Mouse (Mus musculus) heart, postnatal 14 days (tissue): ENCODE results near the gene Lpar6. TPM values are rescaled to one million over a fixed set of nuclear protein-coding genes. Genes with fewer than 3 reads are reported as not detected.

Experiments
- DNase-seq, 2 experiments: peaks; one replicate each; pipeline ENCODE4 v3.0.0; 2021 to 2022
- intact Hi-C: fragments of 180-260 bp; cut with DNase I; formaldehyde crosslinking; loops from one replicate; pipeline ENCODE4 v1.15.1; 2025
- microRNA-seq, 2 experiments: library from miRNA; unstranded; fragments of <30 nt; microRNA quantifications; one replicate each; pipeline ENCODE4 v1.2.0; 2021 to 2022
- total RNA-seq, 2 experiments: library from RNA; stranded (reverse); gene quantifications; 2 replicates each; pipeline ENCODE4 v1.2.3; 2021

Gene Lpar6
- total RNA-seq, 2 experiments from 2014 or later, result 4.0 TPM

- DNase-seq, result no peak
- intact Hi-C loops, result no loop called here
Measured at GRCm38 (mm10) chr14:73253453-73254251, 16.0 kb downstream of the Lpar6 start.

DNA sequence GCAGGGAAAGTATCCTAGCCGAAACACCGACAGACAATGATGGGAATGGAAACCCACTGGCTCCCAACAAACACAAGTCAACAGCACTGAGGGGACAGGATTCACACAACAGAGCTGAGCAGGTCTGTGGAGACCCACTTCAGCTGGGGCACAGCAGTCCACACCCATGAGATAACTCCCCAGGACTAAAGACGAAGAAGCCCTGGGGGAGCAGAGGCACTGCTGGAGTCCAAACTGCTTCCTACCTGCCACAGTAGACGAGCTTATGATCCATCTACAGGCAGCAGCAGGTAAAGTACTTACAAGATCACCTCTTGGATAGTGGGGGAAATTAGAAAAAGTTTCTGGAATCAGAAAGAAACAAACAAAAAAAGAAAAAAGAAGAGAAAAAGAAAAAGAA, 16.7 kb downstream of the Lpar6 start:
- no peak for DNase-seq
- intact Hi-C loops, result no loop called here

- intact Hi-C loops, result loop anchor here (5.0 kb wide), 1 partner anchor 138 kb away; no protein-coding TSS in a partner anchor
- no peak for DNase-seq
Measured at GRCm38 (mm10) chr14:73255426-73255970, 17.8 kb downstream of the Lpar6 start.

DNA sequence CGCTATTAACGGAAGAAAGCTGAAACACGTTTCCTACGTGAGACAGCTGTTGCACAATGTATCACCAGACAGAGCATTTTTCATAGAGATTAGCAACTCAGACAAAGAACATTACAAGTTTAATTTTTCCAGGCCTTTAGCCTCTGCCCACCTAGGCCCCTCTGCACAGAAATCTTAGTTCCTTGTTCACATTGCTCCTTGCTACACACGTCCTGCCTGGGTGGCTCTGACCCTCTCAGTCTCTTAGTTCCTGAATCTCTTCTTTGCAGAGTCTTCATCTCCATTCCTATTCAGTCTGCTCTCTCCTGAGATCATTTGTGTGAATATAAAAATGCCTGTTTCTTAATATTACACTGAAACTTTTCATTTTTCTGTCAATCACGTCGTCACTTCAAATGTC, 19.7 kb downstream of the Lpar6 start:
- intact Hi-C loops, result loop anchor here (5.0 kb wide), 1 partner anchor 140 kb away; no protein-coding TSS in a partner anchor
- no peak for DNase-seq

DNA sequence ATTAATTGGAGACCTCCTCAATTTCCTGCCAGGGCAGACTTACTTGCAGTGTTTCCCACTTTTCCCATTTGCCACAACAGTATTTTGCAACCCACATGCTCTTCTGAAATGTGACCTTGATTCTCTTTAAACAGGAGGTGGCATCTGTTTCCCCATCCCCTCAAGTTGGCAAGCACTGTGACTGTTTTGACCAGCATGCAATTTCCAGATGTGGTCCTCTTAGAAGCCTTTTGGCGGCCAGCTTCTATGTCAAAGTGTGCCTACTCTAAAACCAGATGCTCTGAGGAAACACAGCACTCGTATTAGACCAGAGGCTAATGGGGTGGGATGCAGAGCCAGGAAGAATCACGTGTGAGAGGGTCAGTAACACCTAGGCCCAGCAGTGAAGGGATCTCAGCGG, 20.5 kb downstream of the Lpar6 start:
- intact Hi-C loops, result loop anchor here (5.0 kb wide), 1 partner anchor 141 kb away; no protein-coding TSS in a partner anchor
- no peak for DNase-seq

DNA sequence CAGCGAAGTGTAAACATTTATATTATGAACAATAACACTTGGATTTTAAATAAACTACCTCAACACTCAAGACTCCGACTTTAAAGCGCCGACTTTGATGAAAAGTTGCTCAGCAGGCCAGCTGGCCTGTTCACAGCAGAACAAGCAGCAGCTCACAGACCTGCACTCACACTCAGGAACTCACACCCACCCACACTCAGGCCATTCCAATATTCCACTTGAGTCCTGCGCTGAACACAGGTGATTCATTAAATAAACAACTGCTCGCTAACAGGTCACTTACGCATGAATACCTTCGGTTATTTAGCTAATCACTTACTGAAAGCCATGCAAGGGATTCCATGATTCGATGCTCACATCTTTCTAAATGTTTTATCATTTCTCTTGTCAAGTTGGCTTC, 24.5 kb downstream of the Lpar6 start:
- intact Hi-C loops, result no loop called here

GRCm38 (mm10) chr14:73266166-73266565, 28.5 kb downstream of the Lpar6 start:
- intact Hi-C loops, result no loop called here
- DNase-seq, result peak in 1 of 2 experiments; percentile 9

More for the DNA sequence above, 24.5 kb downstream of the Lpar6 start:
- DNase-seq, result no peak

DNA sequence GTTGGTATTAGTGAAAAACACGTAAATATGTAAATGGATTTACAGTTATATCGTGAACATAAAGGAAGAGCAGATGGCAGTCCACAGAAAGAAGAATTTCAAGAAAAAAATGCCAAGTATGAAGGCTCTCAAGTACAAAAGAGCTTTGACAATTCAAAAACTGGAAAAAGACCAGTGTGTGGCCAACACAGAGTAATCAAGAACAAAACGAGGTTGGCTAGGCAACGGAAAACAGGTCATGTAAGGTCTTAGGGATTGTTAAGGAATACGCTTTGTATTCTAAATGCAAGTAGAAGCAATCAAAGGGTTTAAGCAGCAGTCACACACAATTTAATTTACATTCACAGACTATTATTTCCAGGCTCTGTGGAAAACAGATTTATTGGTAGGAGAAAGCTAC, 34.1 kb downstream of the Lpar6 start:
- DNase-seq, result no peak
- intact Hi-C loops, result no loop called here

- no peak for DNase-seq
- intact Hi-C loops, result no loop called here
Measured at GRCm38 (mm10) chr14:73279096-73279495, 41.4 kb downstream of the Lpar6 start.

- intact Hi-C loops, result loop anchor here (2.0 kb wide), 1 partner anchor 174 kb away; no protein-coding TSS in a partner anchor
- peak in 1 of 2 experiments; percentile 10 for DNase-seq
Measured at GRCm38 (mm10) chr14:73280996-73281395, 43.3 kb downstream of the Lpar6 start.

GRCm38 (mm10) chr14:73289915-73290314, 52.2 kb downstream of the Lpar6 start:
- no peak for DNase-seq
- intact Hi-C loops, result no loop called here

DNA sequence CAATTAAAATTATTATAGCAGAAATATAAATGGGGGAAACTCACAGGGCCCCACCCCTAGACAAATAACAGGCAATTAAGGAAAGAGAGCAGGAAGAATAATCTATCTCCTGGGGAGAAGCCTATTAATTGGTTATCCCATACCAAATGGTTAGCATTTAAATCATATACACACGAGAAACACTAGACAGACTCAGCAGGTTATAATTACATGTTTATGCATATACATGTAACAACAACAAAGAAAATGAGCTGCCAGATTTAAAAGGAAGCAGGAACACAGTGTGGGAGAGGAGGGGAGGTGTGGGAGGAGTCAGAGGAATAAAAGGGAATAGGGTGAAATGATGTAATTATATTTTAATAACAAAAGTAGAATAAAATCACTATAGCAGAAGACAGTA, 54.7 kb downstream of the Lpar6 start:
- intact Hi-C loops, result no loop called here

More for the DNA sequence above, 54.7 kb downstream of the Lpar6 start:
- DNase-seq, result no peak

Small RNAs within 50 kb of the gene (microRNA-seq; reads per million reads assigned to microRNA genes)
- gene Mir687, result 0 reads per million in 2 experiments

Other genes starting within 250 kb of the Lpar6 start
- under 1 TPM in 1 of 2 experiments, not detected in 1; 0.56 TPM for gene Cysltr2, start 188.8 kb upstream of the Lpar6 start, total RNA-seq
- 10 to 100 TPM; 29.3 to 29.4 TPM for gene Rcbtb2, start 114.9 kb upstream of the Lpar6 start, total RNA-seq
- gene Rb1, start 87.9 kb downstream of the Lpar6 start, total RNA-seq, result 10 to 100 TPM; 20.0 to 23.8 TPM
- 100 to 1,000 TPM; 584 to 674 TPM for gene Itm2b, start 147.4 kb downstream of the Lpar6 start, total RNA-seq